Mouse (Mus musculus) thymus, adult 2 months (tissue): ENCODE results near the gene Ube2i. TPM values are rescaled to one million over a fixed set of nuclear protein-coding genes. Genes with fewer than 3 reads are reported as not detected.
A peak's percentile ranks its signal among the peaks of the same experiment; 100 is the strongest.

Source experiments
- DNase-seq: peaks from one replicate; pipeline ENCODE4 v3.0.0; 2021
- H3K27ac ChIP-seq: fragments of 200-500 bp; 2 replicates; pipeline ENCODE4 v1.5.1; 2012; ENCODE audit warnings: low read length, control low read depth; ENCODE audit not compliant: control insufficient read depth, insufficient read depth
- H3K27me3 ChIP-seq: fragments of 200-500 bp; 2 replicates; pipeline ENCODE4 v1.6.1; 2012; ENCODE audit warnings: mild to moderate bottlenecking, low read length, moderate library complexity, mixed read lengths; ENCODE audit not compliant: control insufficient read depth, insufficient read depth
- H3K36me3 ChIP-seq: fragments of 200-500 bp; 2 replicates; pipeline ENCODE4 v1.6.1; 2012; ENCODE audit warnings: mild to moderate bottlenecking, low read length, moderate library complexity; ENCODE audit not compliant: control insufficient read depth, insufficient read depth
- H3K4me1 ChIP-seq: fragments of 200-500 bp; replicated peaks from 2 replicates; pipeline ENCODE4 v1.6.1; 2012; ENCODE audit warnings: low read length; ENCODE audit not compliant: control insufficient read depth, insufficient read depth
- H3K4me3 ChIP-seq: fragments of 200-500 bp; 2 replicates; pipeline ENCODE4 v1.5.1; 2012; ENCODE audit warnings: mild to moderate bottlenecking, low read length, control low read depth, moderate library complexity; ENCODE audit not compliant: control insufficient read depth, insufficient read depth
- CTCF ChIP-seq: fragments of 200-500 bp; IDR thresholded peaks from 2 replicates; pipeline ENCODE4 v1.5.1; 2012; ENCODE audit warnings: mild to moderate bottlenecking, control low read depth, low read length, moderate library complexity, borderline replicate concordance; ENCODE audit not compliant: control insufficient read depth, poor library complexity, insufficient read depth; ENCODE audit errors: extremely low read depth
- POLR2A ChIP-seq: fragments of 200-500 bp; IDR thresholded peaks from 2 replicates; pipeline ENCODE4 v1.6.1; 2012; ENCODE audit warnings: mild to moderate bottlenecking, low read length, control low read depth, moderate library complexity; ENCODE audit not compliant: control insufficient read depth, poor library complexity, insufficient read depth; ENCODE audit errors: extremely low read depth
- WGBS: fragments of 180-500 bp; shearing (Covaris S2); methylation state at CpG from one replicate; pipeline ENCODE4 v1.1.7; 2018; 5-methylcytosine and 5-hydroxymethylcytosine counted together
- polyA plus RNA-seq: library from polyadenylated mRNA; depleted of rRNA; stranded (reverse); fragments of >200 nt; gene quantifications from 2 replicates; pipeline ENCODE4 v1.2.3, GENCODE M21; 2012

Ube2i gene
- polyA plus RNA-seq, 1 experiment = 316 TPM

- H3K36me3 ChIP-seq = no peaks in the 10 kb centered on the region; the same call in 1 of the 2 replicates
- peak; percentile 45 for DNase-seq
- TF ChIP-seq POLR2A = peak; percentile 31; the same call in 1 of the 2 replicates
- no peak for TF ChIP-seq CTCF
- H3K4me1 ChIP-seq = peaks cover 58% of the 10 kb centered on the region
- no peaks in the 10 kb centered on the region; the same call in 1 of the 2 replicates for H3K27me3 ChIP-seq
- peak within 1 kb of the TSS; percentile 23; the same call in 1 of the 2 replicates for H3K27ac ChIP-seq
- peak within 1 kb of the TSS; percentile 40 for H3K4me3 ChIP-seq
- WGBS = 3% methylated on average over 34 of the region's 35 CpGs
These were observed 18.2 kb downstream of the Ube2i start, which contains the start of gene Baiap3 for GRCm38 (mm10) chr17:25256140-25256754. TSS of gene Baiap3 (minus strand) at chr17:25256364.

GRCm38 (mm10) chr17:25255110-25255509 is 19.3 kb downstream of the Ube2i start:
- TF ChIP-seq POLR2A (no peak), CTCF (no peak)
- Histone ChIP-seq H3K27ac (no peak overlapping the region), H3K36me3 (no peaks in the 10 kb centered on the region; the same call in 1 of the 2 replicates), H3K27me3 (no peaks in the 10 kb centered on the region; the same call in 1 of the 2 replicates), H3K4me1 (peaks cover 58% of the 10 kb centered on the region), H3K4me3 (no peak overlapping the region)
- 7% methylated on average over 2 of the region's 2 CpGs for WGBS
- no peak for DNase-seq

GRCm38 (mm10) chr17:25253760-25254159 is 20.7 kb downstream of the Ube2i start:
- Histone ChIP-seq H3K4me1 (peaks cover 55% of the 10 kb centered on the region), H3K36me3 (no peaks in the 10 kb centered on the region; the same call in 1 of the 2 replicates), H3K27ac (peak overlapping the region; percentile 7; the same call in 1 of the 2 replicates), H3K4me3 (no peak overlapping the region), H3K27me3 (no peaks in the 10 kb centered on the region; the same call in 1 of the 2 replicates)
- WGBS = 18% methylated on average over 10 of the region's 10 CpGs
- DNase-seq = peak; percentile 63
- TF ChIP-seq POLR2A = no peak
- TF ChIP-seq CTCF = no peak

- no peak for DNase-seq
- no peaks in the 10 kb centered on the region for H3K36me3 ChIP-seq
- peaks cover 55% of the 10 kb centered on the region for H3K4me1 ChIP-seq
- WGBS = 80% methylated on average over 3 of the region's 3 CpGs
- TF ChIP-seq CTCF (no peak), POLR2A (no peak)
- no peak overlapping the region for H3K27ac ChIP-seq
- H3K4me3 ChIP-seq = no peak overlapping the region
- no peaks in the 10 kb centered on the region; the same call in 1 of the 2 replicates for H3K27me3 ChIP-seq
These were observed 21.8 kb downstream of the Ube2i start for GRCm38 (mm10) chr17:25252643-25253042.

- Histone ChIP-seq H3K4me1 (peaks cover 40% of the 10 kb centered on the region), H3K4me3 (no peak overlapping the region), H3K27ac (no peak overlapping the region), H3K36me3 (no peaks in the 10 kb centered on the region), H3K27me3 (no peaks in the 10 kb centered on the region)
- DNase-seq = no peak
- TF ChIP-seq POLR2A (no peak), CTCF (no peak)
- 97% methylated on average over 8 of the region's 8 CpGs for WGBS
These were observed 24.1 kb downstream of the Ube2i start for GRCm38 (mm10) chr17:25250181-25250835.

- peak overlapping the region; percentile 10; the same call in 1 of the 2 replicates for H3K27ac ChIP-seq
- 9% methylated on average over 18 of the region's 18 CpGs for WGBS
- H3K4me3 ChIP-seq = peak overlapping the region; percentile 18
- H3K27me3 ChIP-seq = no peaks in the 10 kb centered on the region
- no peaks in the 10 kb centered on the region; the same call in 1 of the 2 replicates for H3K36me3 ChIP-seq
- TF ChIP-seq CTCF (no peak), POLR2A (no peak)
- DNase-seq = peak; percentile 35
- peaks cover 19% of the 10 kb centered on the region for H3K4me1 ChIP-seq
These were observed 26.2 kb downstream of the Ube2i start for GRCm38 (mm10) chr17:25248033-25248750.
